ENCODE assay signal across 15 mouse cellular contexts in the genomic region with DNA sequence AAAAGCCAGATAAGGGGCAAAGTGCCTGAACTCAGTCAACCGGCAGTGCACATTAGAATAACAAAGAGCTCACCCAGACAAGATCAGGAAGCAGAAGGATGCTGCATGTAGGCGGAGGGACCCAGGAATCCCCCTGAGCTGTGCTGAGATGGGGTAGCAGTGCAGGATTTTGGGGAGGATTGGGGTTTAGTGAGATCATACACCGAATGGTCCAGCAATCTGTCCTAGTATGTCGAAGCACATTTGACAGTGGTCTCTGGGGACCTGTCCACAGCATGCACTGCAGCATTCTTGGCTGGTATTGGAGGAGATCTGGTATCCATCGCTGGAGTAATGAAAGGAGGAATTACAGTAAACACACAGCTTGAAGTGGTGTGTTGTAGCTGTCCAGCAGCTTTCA. TPM values are rescaled to one million over a fixed set of nuclear protein-coding genes. Genes with fewer than 3 reads are reported as not detected.
DNase-seq lines count a peak whose midpoint lies in the region; ATAC-seq and TF ChIP-seq lines count a peak whose summit lies in the region.
"Had no signal": no experiment of that assay in that cellular context is flagged by ENCODE, and none has a peak within 500 bp of the region (broad histone marks: within the 10 kb centered on the region; RNA-seq: fewer than 3 reads in every experiment).

No protein-coding gene starts in this region.

- H3K27me3 ChIP-seq in midbrain, embryonic 12.5 days = no peaks in the 10 kb centered on the region; the same call in 1 of the 2 replicates
- no peaks in the 10 kb centered on the region for H3K27me3 ChIP-seq in midbrain, embryonic 15.5 days (replicated peaks)
- no peaks in the 10 kb centered on the region for H3K27me3 ChIP-seq in hindbrain, embryonic 13.5 days
- H3K27me3 ChIP-seq in liver, embryonic 11.5 days (replicated peaks; ENCODE audit: control insufficient read depth, insufficient read depth, low read length) = no peaks in the 10 kb centered on the region
- H3K27me3 ChIP-seq: embryonic facial prominence, embryonic 13.5 days; forebrain, embryonic 15.5 days; intestine, embryonic 15.5 days had no signal

- no peak overlapping the region; the same call in 1 of the 2 replicates for H3K9ac ChIP-seq in midbrain, embryonic 12.5 days (replicated peaks)
- no peak overlapping the region for H3K9ac ChIP-seq in midbrain, embryonic 15.5 days
- H3K9ac ChIP-seq in hindbrain, embryonic 13.5 days = no peak overlapping the region
- H3K9ac ChIP-seq in liver, embryonic 11.5 days (ENCODE audit: low read depth, low read length) = no peak overlapping the region
- H3K9ac ChIP-seq: embryonic facial prominence, embryonic 13.5 days; forebrain, embryonic 15.5 days; intestine, embryonic 15.5 days; liver, embryonic 14.5 days had no signal

- H3K9me3 ChIP-seq in midbrain, embryonic 12.5 days = no peaks in the 10 kb centered on the region
- no peaks in the 10 kb centered on the region for H3K9me3 ChIP-seq in midbrain, embryonic 15.5 days
- no peaks in the 10 kb centered on the region for H3K9me3 ChIP-seq in hindbrain, embryonic 13.5 days
- H3K9me3 ChIP-seq in liver, embryonic 11.5 days (ENCODE audit: control insufficient read depth, low read length) = no peaks in the 10 kb centered on the region
- H3K9me3 ChIP-seq: embryonic facial prominence, embryonic 13.5 days; forebrain, embryonic 15.5 days; intestine, embryonic 15.5 days had no signal

- H3K4me1 ChIP-seq in midbrain, embryonic 12.5 days = peaks cover 11% of the 10 kb centered on the region
- peaks cover 9% of the 10 kb centered on the region; the same call in 1 of the 2 replicates for H3K4me1 ChIP-seq in midbrain, embryonic 15.5 days
- peaks cover 9% of the 10 kb centered on the region for H3K4me1 ChIP-seq in hindbrain, embryonic 13.5 days (replicated peaks)
- H3K4me1 ChIP-seq in liver, embryonic 11.5 days (replicated peaks; ENCODE audit: control insufficient read depth, insufficient read depth, low read length) = no peaks in the 10 kb centered on the region

- TF ChIP-seq CTCF in gastrocnemius, adult 2 months (IDR thresholded peaks at IDR 0.05) = no peak

- H3K4me2 ChIP-seq in midbrain, embryonic 12.5 days (replicated peaks) = peak overlapping the region; percentile 5; the same call in 1 of the 2 replicates
- no peak overlapping the region for H3K4me2 ChIP-seq in midbrain, embryonic 15.5 days
- no peak overlapping the region for H3K4me2 ChIP-seq in hindbrain, embryonic 13.5 days
- H3K4me2 ChIP-seq in liver, embryonic 11.5 days = no peak overlapping the region
- H3K4me2 ChIP-seq: embryonic facial prominence, embryonic 13.5 days; forebrain, embryonic 15.5 days; intestine, embryonic 15.5 days had no signal

- intact Hi-C loops in gastrocnemius, adult 2 months (cut with DNase I) = no loop called here

- peak overlapping the region; percentile 32; the same call in 1 of the 2 replicates for H3K27ac ChIP-seq in gastrocnemius, adult 2 months
- peak overlapping the region; percentile 30; the same call in 1 of the 2 replicates for H3K27ac ChIP-seq in midbrain, embryonic 12.5 days (replicated peaks)
- no peak overlapping the region for H3K27ac ChIP-seq in midbrain, embryonic 15.5 days
- peak overlapping the region; percentile 20; the same call in 1 of the 2 replicates for H3K27ac ChIP-seq in hindbrain, embryonic 13.5 days
- no peak overlapping the region for H3K27ac ChIP-seq in liver, embryonic 11.5 days (ENCODE audit: low read depth, low read length)
- H3K27ac ChIP-seq: embryonic facial prominence, embryonic 13.5 days; forebrain, embryonic 15.5 days; intestine, embryonic 15.5 days; left cerebral cortex, adult 2 months; liver, embryonic 14.5 days; macrophage had no signal

- DNase-seq in gastrocnemius, adult 2 months = no peak
- no peak for DNase-seq in gastrocnemius, adult 18-20 months (ENCODE audit: low spot score)
- DNase-seq in liver, embryonic 11.5 days (ENCODE audit: low spot score) = no peak
- DNase-seq in cerebellum, adult 8-10 months = no peak
- DNase-seq: cerebellum, adult 11-12 months had no signal

- 12% methylated on average over 5 of the region's 5 CpGs for WGBS in midbrain, embryonic 12.5 days
- WGBS in midbrain, embryonic 15.5 days = 9% methylated on average over 5 of the region's 5 CpGs
- 12% methylated on average over 5 of the region's 5 CpGs for WGBS in hindbrain, embryonic 13.5 days
- WGBS in liver, embryonic 11.5 days = 41% methylated on average over 5 of the region's 5 CpGs

- 0 out of 2 replicates have a peak, but pooled peaks have one; percentile 41 for ATAC-seq in midbrain, embryonic 12.5 days (ENCODE audit: low FRiP score, low read depth)
- ATAC-seq in midbrain, embryonic 15.5 days (replicated peaks) = no peak
- no peak for ATAC-seq in hindbrain, embryonic 13.5 days (ENCODE audit: low FRiP score)
- no peak for ATAC-seq in activated CD4-positive, CD25-positive, alpha-beta regulatory T cell, adult 4 months
- no peak for ATAC-seq in liver, embryonic 11.5 days (replicated peaks; ENCODE audit: low FRiP score)
- ATAC-seq: forebrain, embryonic 15.5 days; intestine, embryonic 15.5 days had no signal

- H3K36me3 ChIP-seq in midbrain, embryonic 12.5 days = no peaks in the 10 kb centered on the region
- no peaks in the 10 kb centered on the region for H3K36me3 ChIP-seq in midbrain, embryonic 15.5 days (replicated peaks)
- no peaks in the 10 kb centered on the region for H3K36me3 ChIP-seq in hindbrain, embryonic 13.5 days
- no peaks in the 10 kb centered on the region for H3K36me3 ChIP-seq in liver, embryonic 11.5 days (ENCODE audit: control insufficient read depth, insufficient read depth, low read length)
- H3K36me3 ChIP-seq: embryonic facial prominence, embryonic 13.5 days; forebrain, embryonic 15.5 days; intestine, embryonic 15.5 days had no signal

- no peak overlapping the region for H3K4me3 ChIP-seq in gastrocnemius, adult 2 months
- no peak overlapping the region for H3K4me3 ChIP-seq in midbrain, embryonic 12.5 days
- H3K4me3 ChIP-seq in midbrain, embryonic 15.5 days = no peak overlapping the region
- no peak overlapping the region for H3K4me3 ChIP-seq in hindbrain, embryonic 13.5 days
- no peak overlapping the region for H3K4me3 ChIP-seq in liver, embryonic 11.5 days (ENCODE audit: low read depth, low read length)
- H3K4me3 ChIP-seq: embryonic facial prominence, embryonic 13.5 days; forebrain, embryonic 15.5 days; intestine, embryonic 15.5 days; left cerebral cortex, adult 2 months had no signal

RNA-seq across cellular contexts. Expression of a gene that starts 27.9 kb away (rescaled TPM):
- total RNA-seq in gastrocnemius, adult 2 months (2021) = 10 to 100 TPM; 34.3 to 42.6 TPM
- total RNA-seq in gastrocnemius, adult 18-20 months (2021) = 10 to 100 TPM; 41.6 to 82.1 TPM
- polyA plus RNA-seq in midbrain, embryonic 12.5 days (2016; fragmentation: Nextera tagmentation; extraction: Ambion mirVana) = 59.5 and 77.2 TPM in 2 replicates
- 93.2 and 105 TPM in 2 replicates for polyA plus RNA-seq in midbrain, embryonic 15.5 days (2015; fragmentation: Nextera tagmentation; extraction: Ambion mirVana)
- polyA plus RNA-seq in hindbrain, embryonic 13.5 days (2015; fragmentation: Nextera tagmentation; extraction: Ambion mirVana) = 62.3 and 64.0 TPM in 2 replicates
- polyA plus RNA-seq in activated CD4-positive, CD25-positive, alpha-beta regulatory T cell, adult 4 months (2017; shearing (Covaris generic)) = not detected
- polyA plus RNA-seq in liver, embryonic 11.5 days (2014; fragmentation: Nextera tagmentation; extraction: Ambion mirVana) = 0.51 TPM in 1 of 2 replicates, not detected in the other

Comparison
In these comparisons a context has a peak if more than half of its experiments do, and no peak if none do; other contexts are left out.
1. H3K27ac ChIP-seq: peak in gastrocnemius, adult 2 months (single experiment), midbrain, embryonic 12.5 days (single experiment) and hindbrain, embryonic 13.5 days (single experiment); none in midbrain, embryonic 15.5 days (single experiment) and liver, embryonic 11.5 days (single experiment).
2. RNA of a gene that starts 27.9 kb away (polyA plus RNA-seq): 93.2 to 105 TPM in midbrain, embryonic 15.5 days, 59.5 to 77.2 TPM in midbrain, embryonic 12.5 days and 62.3 to 64.0 TPM in hindbrain, embryonic 13.5 days; 0.51 TPM in liver, embryonic 11.5 days and not detected in activated CD4-positive, CD25-positive, alpha-beta regulatory T cell, adult 4 months; every median in the first group is over 10 times any median in the second.